Mouse (Mus musculus) thymus, adult 2 months (tissue): ENCODE data around the gene Dlgap1. TPM values are rescaled to one million over a fixed set of nuclear protein-coding genes. Genes with fewer than 3 reads are reported as not detected.

Source experiments
- DNase-seq: peaks from one replicate; pipeline ENCODE4 v3.0.0; 2021
- H3K27ac ChIP-seq: fragments of 200-500 bp; 2 replicates; pipeline ENCODE4 v1.5.1; 2012; ENCODE audit warnings: low read length, control low read depth; ENCODE audit not compliant: control insufficient read depth, insufficient read depth
- H3K27me3 ChIP-seq: fragments of 200-500 bp; 2 replicates; pipeline ENCODE4 v1.6.1; 2012; ENCODE audit warnings: mild to moderate bottlenecking, low read length, moderate library complexity, mixed read lengths; ENCODE audit not compliant: control insufficient read depth, insufficient read depth
- H3K36me3 ChIP-seq: fragments of 200-500 bp; 2 replicates; pipeline ENCODE4 v1.6.1; 2012; ENCODE audit warnings: mild to moderate bottlenecking, low read length, moderate library complexity; ENCODE audit not compliant: control insufficient read depth, insufficient read depth
- H3K4me1 ChIP-seq: fragments of 200-500 bp; replicated peaks from 2 replicates; pipeline ENCODE4 v1.6.1; 2012; ENCODE audit warnings: low read length; ENCODE audit not compliant: control insufficient read depth, insufficient read depth
- H3K4me3 ChIP-seq: fragments of 200-500 bp; 2 replicates; pipeline ENCODE4 v1.5.1; 2012; ENCODE audit warnings: mild to moderate bottlenecking, low read length, control low read depth, moderate library complexity; ENCODE audit not compliant: control insufficient read depth, insufficient read depth
- CTCF ChIP-seq: fragments of 200-500 bp; IDR thresholded peaks from 2 replicates; pipeline ENCODE4 v1.5.1; 2012; ENCODE audit warnings: mild to moderate bottlenecking, control low read depth, low read length, moderate library complexity, borderline replicate concordance; ENCODE audit not compliant: control insufficient read depth, poor library complexity, insufficient read depth; ENCODE audit errors: extremely low read depth
- POLR2A ChIP-seq: fragments of 200-500 bp; IDR thresholded peaks from 2 replicates; pipeline ENCODE4 v1.6.1; 2012; ENCODE audit warnings: mild to moderate bottlenecking, low read length, control low read depth, moderate library complexity; ENCODE audit not compliant: control insufficient read depth, poor library complexity, insufficient read depth; ENCODE audit errors: extremely low read depth
- WGBS: fragments of 180-500 bp; shearing (Covaris S2); methylation state at CpG from one replicate; pipeline ENCODE4 v1.1.7; 2018; 5-methylcytosine and 5-hydroxymethylcytosine counted together
- polyA plus RNA-seq: library from polyadenylated mRNA; depleted of rRNA; stranded (reverse); fragments of >200 nt; gene quantifications from 2 replicates; pipeline ENCODE4 v1.2.3, GENCODE M21; 2012

Gene Dlgap1
- polyA plus RNA-seq, 1 experiment: 0.32 TPM

DNA sequence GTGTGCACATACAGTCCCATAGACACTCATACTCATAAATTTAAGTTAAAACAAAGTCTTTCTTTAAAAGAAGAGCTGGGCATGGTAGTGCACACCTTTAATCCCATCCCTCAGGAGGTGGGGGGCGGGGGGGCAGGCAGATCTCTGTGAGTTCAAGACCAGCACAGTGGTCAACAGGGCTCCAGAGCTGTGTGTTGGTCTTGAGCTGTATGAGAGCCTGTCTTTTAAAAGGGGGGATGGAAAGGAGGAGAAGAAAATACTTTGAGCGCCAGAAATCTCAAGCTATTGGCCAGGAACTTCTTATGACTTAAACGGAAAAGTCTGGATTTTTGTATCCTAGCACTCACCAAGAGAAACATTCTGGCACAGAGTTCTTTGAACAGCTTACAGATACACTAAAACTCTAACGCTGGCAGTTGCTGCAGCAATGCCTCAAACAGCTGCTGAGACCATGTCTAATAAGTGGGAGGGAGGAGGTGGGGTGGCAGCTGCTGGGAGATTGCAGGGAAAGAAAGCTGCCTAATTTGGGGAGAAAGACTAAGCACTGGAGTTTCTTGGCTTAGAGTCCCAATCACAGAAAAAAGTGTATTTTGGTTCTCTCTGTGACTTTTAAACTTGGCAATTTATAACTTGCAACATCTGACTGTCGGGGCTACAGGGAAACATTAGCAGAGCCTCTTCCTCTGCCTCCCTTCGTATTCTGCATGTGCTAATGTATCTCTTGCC, 660.9 kb downstream of the Dlgap1 start:
- Histone ChIP-seq H3K4me3 (no peak overlapping the region), H3K36me3 (no peaks in the 10 kb centered on the region), H3K4me1 (no peaks in the 10 kb centered on the region), H3K27ac (no peak overlapping the region), H3K27me3 (no peaks in the 10 kb centered on the region)
- no peak for DNase-seq
- 75% methylated on average over 6 of the region's 6 CpGs for WGBS
- TF ChIP-seq POLR2A: no peak
- TF ChIP-seq CTCF: no peak

DNA sequence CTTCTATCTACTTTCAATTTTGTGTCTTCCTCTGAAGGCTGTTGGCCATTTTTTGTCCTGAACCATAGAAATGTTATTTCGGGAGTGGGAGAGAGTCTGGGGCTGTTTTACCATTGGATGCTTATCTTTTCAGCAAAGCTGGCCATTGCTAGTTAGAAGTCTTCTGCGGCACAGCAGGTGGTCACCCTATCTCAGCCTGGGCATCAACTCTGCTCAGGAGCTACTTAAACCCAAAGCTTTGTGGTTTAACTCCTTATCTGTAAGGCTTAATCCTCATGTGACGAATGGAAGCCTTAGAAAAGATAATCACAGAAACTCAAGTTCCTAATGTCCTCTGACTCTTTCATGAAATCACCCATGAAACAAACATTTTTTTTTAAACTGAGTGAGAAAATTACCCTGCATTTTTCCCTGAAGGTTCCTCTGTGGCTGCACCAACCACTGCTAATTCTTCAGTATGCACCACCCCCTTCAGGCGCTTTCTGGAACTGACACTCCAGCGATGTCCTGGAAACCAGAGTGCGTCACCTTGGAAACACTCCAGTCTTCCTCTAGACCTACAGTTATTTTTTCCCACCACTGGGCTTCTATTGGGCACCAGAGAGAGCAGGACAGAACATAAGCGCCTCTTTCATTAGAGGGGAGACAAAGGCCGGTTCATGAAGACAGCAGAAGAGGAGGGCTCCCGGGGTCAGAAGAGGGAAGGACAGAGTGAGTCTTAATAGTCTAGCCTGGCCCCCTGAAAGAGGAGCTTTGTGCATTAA, 664.5 kb downstream of the Dlgap1 start:
- Histone ChIP-seq H3K27ac (no peak overlapping the region), H3K27me3 (no peaks in the 10 kb centered on the region), H3K4me3 (no peak overlapping the region), H3K4me1 (no peaks in the 10 kb centered on the region), H3K36me3 (no peaks in the 10 kb centered on the region)
- WGBS: 32% methylated on average over 9 of the region's 9 CpGs
- DNase-seq: peak; percentile 47
- TF ChIP-seq CTCF (no peak), POLR2A (no peak)

DNA sequence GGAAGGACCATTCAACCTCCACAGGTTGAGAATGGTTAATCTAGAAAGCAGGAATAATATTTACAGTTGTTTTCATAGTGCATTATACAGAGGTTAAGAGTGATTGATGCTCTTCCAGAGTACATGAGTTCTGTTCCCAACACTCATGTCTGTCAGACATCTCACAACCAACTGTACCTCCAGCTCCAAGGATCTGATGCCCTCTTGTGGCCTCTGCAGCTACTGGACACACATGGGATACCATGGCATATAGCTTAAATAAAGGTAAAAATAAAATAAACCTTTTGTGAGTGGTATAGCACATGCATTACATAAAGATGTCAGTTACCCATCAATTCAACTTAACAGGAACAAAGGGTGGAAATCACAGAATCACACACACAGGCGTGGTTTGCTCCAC, 674.3 kb downstream of the Dlgap1 start:
- no peaks in the 10 kb centered on the region for H3K4me1 ChIP-seq
- 76% methylated on average over 1 of the region's 1 CpGs for WGBS
- H3K4me3 ChIP-seq: no peak overlapping the region
- DNase-seq: no peak
- H3K36me3 ChIP-seq: no peaks in the 10 kb centered on the region
- H3K27me3 ChIP-seq: no peaks in the 10 kb centered on the region
- H3K27ac ChIP-seq: no peak overlapping the region
- no peak for TF ChIP-seq POLR2A
- no peak for TF ChIP-seq CTCF

- no peak overlapping the region for H3K4me3 ChIP-seq
- no peaks in the 10 kb centered on the region for H3K36me3 ChIP-seq
- H3K27ac ChIP-seq: no peak overlapping the region
- TF ChIP-seq POLR2A: no peak
- TF ChIP-seq CTCF: no peak
- H3K4me1 ChIP-seq: no peaks in the 10 kb centered on the region
- WGBS: 64% methylated on average over 4 of the region's 4 CpGs
- no peak for DNase-seq
- no peaks in the 10 kb centered on the region for H3K27me3 ChIP-seq
Measured at GRCm38 (mm10) chr17:70646641-70647040, 677.8 kb downstream of the Dlgap1 start.

- 80% methylated on average over 3 of the region's 3 CpGs for WGBS
- TF ChIP-seq CTCF (no peak), POLR2A (no peak)
- Histone ChIP-seq H3K4me3 (no peak overlapping the region), H3K27ac (no peak overlapping the region), H3K27me3 (no peaks in the 10 kb centered on the region), H3K4me1 (no peaks in the 10 kb centered on the region), H3K36me3 (no peaks in the 10 kb centered on the region)
- no peak for DNase-seq
Measured at GRCm38 (mm10) chr17:70661382-70661781, 692.5 kb downstream of the Dlgap1 start.

DNA sequence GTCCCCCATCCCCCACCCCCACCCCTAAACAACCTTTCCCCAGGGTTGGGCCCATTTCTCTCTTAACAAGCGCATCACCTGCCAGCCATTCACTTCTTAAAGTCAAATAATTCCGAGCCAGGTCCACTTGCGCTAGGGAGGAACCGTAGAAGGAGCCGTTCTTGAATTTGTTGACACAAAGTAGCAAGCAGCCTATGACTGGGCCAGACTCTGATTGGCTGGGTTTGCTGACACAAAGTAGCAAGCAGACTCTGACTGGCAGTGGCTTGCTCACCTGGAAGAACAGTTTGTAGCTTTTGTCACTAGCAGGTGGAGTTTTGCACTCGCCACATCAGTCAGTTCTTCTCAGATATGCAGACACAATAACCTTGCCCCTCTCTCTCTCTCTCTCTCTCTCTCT, 695.1 kb downstream of the Dlgap1 start:
- DNase-seq: no peak
- WGBS: 90% methylated on average over 6 of the region's 6 CpGs

GRCm38 (mm10) chr17:70664484-70665040, 695.7 kb downstream of the Dlgap1 start:
- Histone ChIP-seq H3K36me3 (no peaks in the 10 kb centered on the region), H3K4me3 (no peak overlapping the region), H3K27ac (no peak overlapping the region), H3K27me3 (no peaks in the 10 kb centered on the region), H3K4me1 (no peaks in the 10 kb centered on the region)
- no peak for DNase-seq
- TF ChIP-seq CTCF: no peak
- TF ChIP-seq POLR2A: no peak

More for the DNA sequence above, 695.1 kb downstream of the Dlgap1 start:
- H3K27me3 ChIP-seq: no peaks in the 10 kb centered on the region
- TF ChIP-seq CTCF (no peak), POLR2A (no peak)
- no peaks in the 10 kb centered on the region for H3K4me1 ChIP-seq
- H3K27ac ChIP-seq: no peak overlapping the region
- no peak overlapping the region for H3K4me3 ChIP-seq
- no peaks in the 10 kb centered on the region for H3K36me3 ChIP-seq
